Mouse (Mus musculus) C2C12 (cell line): Measurements from ENCODE around the gene Olfr543.

ENCODE experiments used
- CEBPB ChIP-seq: IDR thresholded peaks from one replicate; pipeline ENCODE4 v1.6.1; 2011; ENCODE audit warnings: low read depth, mild to moderate bottlenecking, control low read depth, moderate library complexity
- CTCF ChIP-seq: IDR thresholded peaks from one replicate; pipeline ENCODE4 v1.5.1; 2011; ENCODE audit not compliant: control insufficient read depth, insufficient read depth, insufficient read length
- FOSL1 ChIP-seq: IDR thresholded peaks from one replicate; pipeline ENCODE4 v1.8.0; 2011; ENCODE audit warnings: mild to moderate bottlenecking, low read length; ENCODE audit not compliant: poor library complexity, insufficient read depth, severe bottlenecking
- MAX ChIP-seq: IDR thresholded peaks from one replicate; pipeline ENCODE4 v1.6.1; 2011; ENCODE audit warnings: mild to moderate bottlenecking, control low read depth
- MYOD1 ChIP-seq: IDR thresholded peaks from one replicate; pipeline ENCODE4 v1.6.1; 2011; ENCODE audit warnings: low read depth; ENCODE audit not compliant: control insufficient read depth, insufficient read length
- MYOG ChIP-seq: IDR thresholded peaks from one replicate; pipeline ENCODE4 v1.6.1; 2011; ENCODE audit not compliant: control insufficient read depth, insufficient read length; ENCODE audit errors: extremely low read depth
- USF1 ChIP-seq: IDR thresholded peaks from one replicate; pipeline ENCODE4 v1.6.1; 2011; ENCODE audit warnings: low read depth, mild to moderate bottlenecking, control low read depth, moderate library complexity

DNA sequence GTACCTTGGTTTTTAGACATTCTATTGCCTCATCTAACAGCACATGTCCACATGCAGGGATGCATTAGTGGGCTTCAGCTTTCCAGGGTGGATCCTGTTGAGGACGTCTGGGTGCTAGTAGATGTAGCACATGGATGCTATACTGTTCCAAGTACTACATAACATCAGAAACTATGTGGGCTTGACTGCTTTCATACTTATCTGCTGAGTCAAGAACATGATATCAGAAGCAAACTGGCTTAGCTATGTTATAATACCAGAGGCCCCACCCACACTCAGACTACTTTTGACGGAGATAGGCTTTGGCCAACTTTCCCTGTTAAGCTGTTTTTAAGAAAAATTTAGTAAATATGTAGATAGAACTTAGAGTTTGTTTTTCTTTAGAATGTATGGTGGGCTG is 37.2 kb downstream of the Olfr543 start:
- no peak for TF ChIP-seq CTCF
- TF ChIP-seq USF1, result no peak
- no peak for TF ChIP-seq CEBPB
- no peak for TF ChIP-seq MYOG
- no peak for TF ChIP-seq MAX
- TF ChIP-seq MYOD1, result no peak
- no peak for TF ChIP-seq FOSL1
